23 mouse cellular contexts compared by ENCODE assay signal in the genomic region with DNA sequence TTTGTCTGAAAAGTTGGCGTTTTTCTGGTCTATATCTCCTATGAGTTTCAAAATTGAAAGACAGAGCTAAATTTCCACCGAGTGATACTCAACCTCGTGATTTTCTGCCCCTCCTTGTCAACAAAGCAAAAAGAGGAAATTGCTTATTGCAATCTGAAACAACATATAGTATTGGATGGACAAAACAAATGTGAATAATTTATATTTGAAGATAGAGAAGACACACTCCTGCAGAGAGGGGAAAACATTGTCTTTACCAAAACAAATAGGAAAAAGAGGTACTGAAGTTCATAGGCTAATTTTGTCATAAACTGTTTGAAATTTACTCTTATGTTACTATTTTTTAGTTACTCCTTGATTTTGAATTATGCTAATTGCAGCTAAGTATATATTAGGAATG. TPM values are rescaled to one million over a fixed set of nuclear protein-coding genes. Genes with fewer than 3 reads are reported as not detected.
"Had no signal": no experiment of that assay in that cellular context is flagged by ENCODE, and none has a peak within 500 bp of the region (broad histone marks: within the 10 kb centered on the region; RNA-seq: fewer than 3 reads in every experiment).

A gene (minus strand): TSS at position 101 of the 400 bp plus-strand sequence.

RNA-seq across cellular contexts. Expression of the gene that starts here (rescaled TPM):
- total RNA-seq: common myeloid progenitor, adult 5-6 weeks; forebrain, postnatal 0 days; gastrocnemius, postnatal 10 days; gastrocnemius, postnatal 25 days; gastrocnemius, postnatal 4 days; granulocyte monocyte progenitor cell, adult 5-6 weeks had no signal
- polyA plus RNA-seq: cortical plate, adult 2 months; embryonic facial prominence, embryonic 10.5 days; embryonic facial prominence, embryonic 11.5 days; embryonic facial prominence, embryonic 12.5 days; embryonic facial prominence, embryonic 13.5 days; embryonic facial prominence, embryonic 14.5 days; embryonic facial prominence, embryonic 15.5 days; erythroblast, embryonic 14.5 days; forebrain, embryonic 10.5 days; forebrain, embryonic 11.5 days; forebrain, embryonic 12.5 days; forebrain, embryonic 13.5 days; forebrain, embryonic 14.5 days; forebrain, embryonic 15.5 days; forebrain, embryonic 16.5 days; forebrain, postnatal 0 days; frontal cortex, adult 2 months; gonadal fat pad, adult 2 months had no signal
